10 mouse cellular contexts compared by ENCODE assay signal in the genomic region with DNA sequence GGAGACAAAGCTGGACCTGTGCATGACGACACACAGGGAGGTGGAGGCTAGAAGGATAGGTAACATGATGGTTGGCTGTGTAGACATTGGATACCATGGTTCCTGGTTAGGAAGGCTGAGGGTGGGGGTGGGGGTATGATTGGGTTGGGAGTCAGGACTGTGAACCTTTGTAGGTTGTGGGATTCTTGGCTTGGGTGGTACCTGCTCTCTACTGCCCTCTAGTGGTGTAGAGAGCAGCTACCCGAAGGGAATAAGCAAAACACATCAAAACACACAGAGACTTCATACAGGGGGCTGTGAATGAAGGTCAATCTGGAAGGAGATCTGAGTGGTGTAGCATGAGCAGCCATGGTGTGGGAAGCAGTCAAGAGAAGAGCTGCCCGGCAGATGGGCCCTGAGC.
DNase-seq lines count a peak whose midpoint lies in the region; ATAC-seq and TF ChIP-seq lines count a peak whose summit lies in the region.
"Had no signal": no experiment of that assay in that cellular context is flagged by ENCODE, and none has a peak within 500 bp of the region (broad histone marks: within the 10 kb centered on the region; RNA-seq: fewer than 3 reads in every experiment).

No protein-coding gene starts in this region.

- H3K27ac ChIP-seq in lung, postnatal 0 days (ENCODE audit: low read length) = no peak overlapping the region
- H3K27ac ChIP-seq in embryonic facial prominence, embryonic 11.5 days (replicated peaks; ENCODE audit: low read depth, low read length) = no peak overlapping the region
- H3K27ac ChIP-seq: neural tube, embryonic 13.5 days had no signal

- peak; percentile 64 to 74 for DNase-seq in cerebellum, postnatal 10 days
- peak; percentile 21 for DNase-seq in lung, postnatal 0 days (ENCODE audit: low spot score)
- DNase-seq in lung, postnatal 25 days (ENCODE audit: low spot score) = no peak
- DNase-seq in embryonic facial prominence, embryonic 11.5 days (ENCODE audit: low spot score) = peak; percentile 67
- DNase-seq in skeletal muscle tissue, adult 2 months (ENCODE audit: low read depth, low spot score) = peak; percentile 24
- no peak for DNase-seq in urinary bladder, postnatal 36 days (ENCODE audit: low spot score in 2 of 2)
- no peak for DNase-seq in layer of hippocampus, postnatal 25 days (ENCODE audit: extremely low spot score in 1 of 2, low spot score in 1 of 2)

- no peaks in the 10 kb centered on the region for H3K9me3 ChIP-seq in lung, postnatal 0 days (ENCODE audit: low read length)
- H3K9me3 ChIP-seq in embryonic facial prominence, embryonic 11.5 days (replicated peaks; ENCODE audit: control insufficient read depth, low read length) = no peaks in the 10 kb centered on the region
- H3K9me3 ChIP-seq: neural tube, embryonic 13.5 days had no signal

- WGBS in lung, postnatal 0 days = 41% methylated on average over 3 of the region's 3 CpGs
- WGBS in embryonic facial prominence, embryonic 11.5 days = 51% methylated on average over 3 of the region's 3 CpGs

- no peak overlapping the region for H3K9ac ChIP-seq in lung, postnatal 0 days (replicated peaks; ENCODE audit: low read depth)
- H3K9ac ChIP-seq in embryonic facial prominence, embryonic 11.5 days (replicated peaks; ENCODE audit: low read length) = no peak overlapping the region
- H3K9ac ChIP-seq: neural tube, embryonic 13.5 days had no signal

- no peak overlapping the region for H3K4me3 ChIP-seq in lung, postnatal 0 days (ENCODE audit: low read depth, low read length)
- no peak overlapping the region for H3K4me3 ChIP-seq in embryonic facial prominence, embryonic 11.5 days (ENCODE audit: low read depth, low read length)
- H3K4me3 ChIP-seq: neural tube, embryonic 13.5 days had no signal

- no peaks in the 10 kb centered on the region for H3K36me3 ChIP-seq in lung, postnatal 0 days (ENCODE audit: insufficient read depth, low read length)
- no peaks in the 10 kb centered on the region for H3K36me3 ChIP-seq in embryonic facial prominence, embryonic 11.5 days (replicated peaks; ENCODE audit: control insufficient read depth, insufficient read depth, low read depth, low read length)
- H3K36me3 ChIP-seq: neural tube, embryonic 13.5 days had no signal

- ATAC-seq in cerebellum, adult (ENCODE audit: insufficient number of reproducible peaks, low FRiP score, low TSS enrichment) = no peak
- no peak for ATAC-seq in lung, postnatal 0 days
- no peak for ATAC-seq in embryonic facial prominence, embryonic 11.5 days (replicated peaks; ENCODE audit: insufficient number of reproducible peaks, low FRiP score, low TSS enrichment, low read depth)
- ATAC-seq: Patski had no signal

- no peaks in the 10 kb centered on the region for H3K4me1 ChIP-seq in lung, postnatal 0 days (ENCODE audit: insufficient read depth, low read depth, low read length)
- H3K4me1 ChIP-seq in embryonic facial prominence, embryonic 11.5 days (ENCODE audit: control insufficient read depth, insufficient read depth, low read length) = no peaks in the 10 kb centered on the region

- TF ChIP-seq CTCF in lung, postnatal 0 days (IDR thresholded peaks at IDR 0.05) = peak; percentile 82

- TF ChIP-seq EP300 in lung, postnatal 0 days (IDR thresholded peaks at IDR 0.05) = no peak

- peaks cover 23% of the 10 kb centered on the region for H3K27me3 ChIP-seq in lung, postnatal 0 days (replicated peaks; ENCODE audit: insufficient read depth, low read length)
- H3K27me3 ChIP-seq in embryonic facial prominence, embryonic 11.5 days (ENCODE audit: control insufficient read depth, insufficient read depth, low read length) = peaks cover 14% of the 10 kb centered on the region
- H3K27me3 ChIP-seq: Patski had no signal

- no peak overlapping the region for H3K4me2 ChIP-seq in lung, postnatal 0 days (replicated peaks; ENCODE audit: low read depth, low read length)
- no peak overlapping the region for H3K4me2 ChIP-seq in embryonic facial prominence, embryonic 11.5 days (ENCODE audit: low read depth, low read length)
- H3K4me2 ChIP-seq: neural tube, embryonic 13.5 days had no signal

Comparison
In these comparisons a context has a peak if more than half of its experiments do, and no peak if none do; other contexts are left out.
1. DNase-seq: peak in cerebellum, postnatal 10 days (2 of 2), lung, postnatal 0 days (single experiment), embryonic facial prominence, embryonic 11.5 days (single experiment) and skeletal muscle tissue, adult 2 months (single experiment); none in lung, postnatal 25 days (single experiment), urinary bladder, postnatal 36 days (0 of 2) and layer of hippocampus, postnatal 25 days (0 of 2).